16 mouse cellular contexts compared by ENCODE assay signal in genomic region chrX:37903727-37904126, GRCm38 (mm10). TPM values are rescaled to one million over a fixed set of nuclear protein-coding genes. Genes with fewer than 3 reads are reported as not detected.
A peak's percentile ranks its signal among the peaks of the same experiment; 100 is the strongest.
DNase-seq lines count a peak whose midpoint lies in the region; ATAC-seq and TF ChIP-seq lines count a peak whose summit lies in the region.
"Had no signal": no experiment of that assay in that cellular context is flagged by ENCODE, and none has a peak within 500 bp of the region (broad histone marks: within the 10 kb centered on the region; RNA-seq: fewer than 3 reads in every experiment).

No protein-coding gene starts in this region.

- TF ChIP-seq POLR2A in thymus, adult 2 months (IDR thresholded peaks at IDR 0.05; ENCODE audit: control insufficient read depth, extremely low read depth, insufficient read depth, low read length, poor library complexity) = no peak

- ATAC-seq in lung, embryonic 14.5 days (ENCODE audit: insufficient read depth) = no peak
- ATAC-seq in stomach, postnatal 0 days (ENCODE audit: low FRiP score, low TSS enrichment) = no peak

- intact Hi-C loops in heart, postnatal 10 days (cut with DNase I) = no loop called here

- H3K4me2 ChIP-seq in lung, embryonic 14.5 days = no peak overlapping the region
- H3K4me2 ChIP-seq in stomach, postnatal 0 days (replicated peaks; ENCODE audit: low read depth) = no peak overlapping the region
- H3K4me2 ChIP-seq: hindbrain, embryonic 15.5 days had no signal

- no peak overlapping the region for H3K4me3 ChIP-seq in lung, embryonic 14.5 days (ENCODE audit: low read depth, low read length)
- H3K4me3 ChIP-seq in stomach, postnatal 0 days (ENCODE audit: low read depth, low read length) = no peak overlapping the region
- H3K4me3 ChIP-seq in thymus, adult 2 months (ENCODE audit: control insufficient read depth, insufficient read depth, low read length) = no peak overlapping the region
- H3K4me3 ChIP-seq: hindbrain, embryonic 15.5 days; limb, embryonic 10.5 days; midbrain, embryonic 10.5 days had no signal

- no peaks in the 10 kb centered on the region for H3K4me1 ChIP-seq in lung, embryonic 14.5 days (ENCODE audit: insufficient read depth)
- H3K4me1 ChIP-seq in stomach, postnatal 0 days (replicated peaks; ENCODE audit: control insufficient read depth, insufficient read depth) = no peaks in the 10 kb centered on the region
- H3K4me1 ChIP-seq in thymus, adult 2 months (replicated peaks; ENCODE audit: control insufficient read depth, insufficient read depth, low read length) = no peaks in the 10 kb centered on the region
- H3K4me1 ChIP-seq: hindbrain, embryonic 15.5 days; limb, embryonic 10.5 days; midbrain, embryonic 10.5 days had no signal

- no peaks in the 10 kb centered on the region for H3K9me3 ChIP-seq in lung, embryonic 14.5 days (ENCODE audit: low read depth, low read length)
- H3K9me3 ChIP-seq in stomach, postnatal 0 days (ENCODE audit: control insufficient read depth, low read length) = no peaks in the 10 kb centered on the region
- H3K9me3 ChIP-seq: hindbrain, embryonic 15.5 days; limb, embryonic 10.5 days; midbrain, embryonic 10.5 days had no signal

- DNase-seq in heart, postnatal 10 days = peak; percentile 9 to 18
- no peak for DNase-seq in heart, postnatal 4 days
- DNase-seq in lung, embryonic 14.5 days = peak; percentile 26
- no peak for DNase-seq in lung, postnatal 36 days
- DNase-seq in adrenal gland, postnatal 25 days = peak; percentile 7
- no peak for DNase-seq in stomach, postnatal 0 days (ENCODE audit: low spot score)
- no peak for DNase-seq in thymus, adult 2 months
- DNase-seq: cerebellum, adult 18-20 months; lung, adult 18-20 months; right cerebral cortex, postnatal 25 days; thymus, adult 18-20 months had no signal

- 0 out of 2 replicates have a peak, but pooled peaks have one; percentile 6 for TF ChIP-seq CTCF in lung, embryonic 14.5 days (IDR thresholded peaks at IDR 0.05; ENCODE audit: low read depth)
- TF ChIP-seq CTCF in stomach, postnatal 0 days (IDR thresholded peaks at IDR 0.05; ENCODE audit: low read depth) = peak; percentile 48
- TF ChIP-seq CTCF in thymus, adult 2 months (IDR thresholded peaks at IDR 0.05; ENCODE audit: borderline replicate concordance, control insufficient read depth, extremely low read depth, insufficient read depth, low read length, poor library complexity) = no peak

- H3K36me3 ChIP-seq in lung, embryonic 14.5 days (ENCODE audit: insufficient read depth) = no peaks in the 10 kb centered on the region
- no peaks in the 10 kb centered on the region for H3K36me3 ChIP-seq in stomach, postnatal 0 days (ENCODE audit: control insufficient read depth, insufficient read depth, low read length)
- H3K36me3 ChIP-seq in thymus, adult 2 months (ENCODE audit: control insufficient read depth, insufficient read depth, low read length) = no peaks in the 10 kb centered on the region
- H3K36me3 ChIP-seq: hindbrain, embryonic 15.5 days; limb, embryonic 10.5 days; midbrain, embryonic 10.5 days had no signal

- 62% methylated on average over 5 of the region's 5 CpGs for WGBS in lung, embryonic 14.5 days
- 63% methylated on average over 5 of the region's 5 CpGs for WGBS in stomach, postnatal 0 days
- WGBS in thymus, adult 2 months = 77% methylated on average over 5 of the region's 5 CpGs

- no peak overlapping the region for H3K27ac ChIP-seq in lung, embryonic 14.5 days (ENCODE audit: low read depth)
- H3K27ac ChIP-seq in stomach, postnatal 0 days (replicated peaks) = no peak overlapping the region
- H3K27ac ChIP-seq in thymus, adult 2 months (ENCODE audit: control insufficient read depth, insufficient read depth, low read length) = no peak overlapping the region
- H3K27ac ChIP-seq: hindbrain, embryonic 15.5 days; limb, embryonic 10.5 days; midbrain, embryonic 10.5 days had no signal

- no peak for TF ChIP-seq EP300 in stomach, postnatal 0 days (optimal IDR thresholded peaks at IDR 0.05)

- no peak overlapping the region for H3K9ac ChIP-seq in lung, embryonic 14.5 days
- no peak overlapping the region for H3K9ac ChIP-seq in stomach, postnatal 0 days (ENCODE audit: low read length)
- H3K9ac ChIP-seq: hindbrain, embryonic 15.5 days had no signal

- no peaks in the 10 kb centered on the region for H3K27me3 ChIP-seq in lung, embryonic 14.5 days (ENCODE audit: insufficient read depth, low read length)
- no peaks in the 10 kb centered on the region for H3K27me3 ChIP-seq in stomach, postnatal 0 days (ENCODE audit: control insufficient read depth, insufficient read depth, low read length)
- no peaks in the 10 kb centered on the region for H3K27me3 ChIP-seq in thymus, adult 2 months (ENCODE audit: control insufficient read depth, insufficient read depth, low read length)
- H3K27me3 ChIP-seq: hindbrain, embryonic 15.5 days had no signal

RNA-seq across cellular contexts. Expression of gene Rhox9, which starts 2.2 kb away (rescaled TPM):
- not detected for total RNA-seq in heart, postnatal 10 days (2021)
- not detected for total RNA-seq in heart, postnatal 4 days (2021)
- polyA plus RNA-seq in lung, embryonic 14.5 days (2014; fragmentation: Nextera tagmentation; extraction: Ambion mirVana) = not detected in 2 replicates
- total RNA-seq in adrenal gland, postnatal 25 days (2021) = not detected in 2 replicates
- not detected in 2 replicates for polyA plus RNA-seq in stomach, postnatal 0 days (2015; fragmentation: Nextera tagmentation; extraction: Ambion mirVana)
- polyA plus RNA-seq in thymus, adult 2 months (2012; rRNA removed) = not detected in 2 replicates
- total RNA-seq: layer of hippocampus, adult 8-10 months had no signal
- polyA plus RNA-seq: hindbrain, embryonic 15.5 days; limb, embryonic 10.5 days; midbrain, embryonic 10.5 days; neural tube, embryonic 11.5 days had no signal

RNA-seq across cellular contexts. Expression of gene Rhox7b, which starts 6.7 kb away (rescaled TPM):
- total RNA-seq in heart, postnatal 10 days (2021) = not detected
- not detected for total RNA-seq in heart, postnatal 4 days (2021)
- not detected in 2 replicates for polyA plus RNA-seq in lung, embryonic 14.5 days (2014; fragmentation: Nextera tagmentation; extraction: Ambion mirVana)
- total RNA-seq in adrenal gland, postnatal 25 days (2021) = not detected in 2 replicates
- not detected in 2 replicates for polyA plus RNA-seq in stomach, postnatal 0 days (2015; fragmentation: Nextera tagmentation; extraction: Ambion mirVana)
- polyA plus RNA-seq in thymus, adult 2 months (2012; rRNA removed) = not detected in 2 replicates
- total RNA-seq: layer of hippocampus, adult 8-10 months had no signal
- polyA plus RNA-seq: hindbrain, embryonic 15.5 days; limb, embryonic 10.5 days; midbrain, embryonic 10.5 days; neural tube, embryonic 11.5 days had no signal

RNA-seq across cellular contexts. Expression of gene Rhox8, which starts 25.0 kb away (rescaled TPM):
- not detected for total RNA-seq in heart, postnatal 10 days (2021)
- not detected for total RNA-seq in heart, postnatal 4 days (2021)
- polyA plus RNA-seq in lung, embryonic 14.5 days (2014; fragmentation: Nextera tagmentation; extraction: Ambion mirVana) = not detected in 2 replicates
- not detected in 2 replicates for total RNA-seq in adrenal gland, postnatal 25 days (2021)
- 0.11 TPM in 1 of 2 replicates, not detected in the other for polyA plus RNA-seq in stomach, postnatal 0 days (2015; fragmentation: Nextera tagmentation; extraction: Ambion mirVana)
- polyA plus RNA-seq in thymus, adult 2 months (2012; rRNA removed) = not detected in 2 replicates
- total RNA-seq: layer of hippocampus, adult 8-10 months had no signal
- polyA plus RNA-seq: hindbrain, embryonic 15.5 days; limb, embryonic 10.5 days; midbrain, embryonic 10.5 days; neural tube, embryonic 11.5 days had no signal

Comparison
In these comparisons a context has a peak if more than half of its experiments do, and no peak if none do; other contexts are left out.
1. DNase-seq: peak in heart, postnatal 10 days (2 of 2), lung, embryonic 14.5 days (single experiment) and adrenal gland, postnatal 25 days (single experiment); none in heart, postnatal 4 days (single experiment), lung, postnatal 36 days (single experiment), stomach, postnatal 0 days (single experiment) and thymus, adult 2 months (single experiment).